ENCODE assay signal across 23 mouse cellular contexts in genomic region chr19:44370231-44370630, GRCm38 (mm10). TPM values are rescaled to one million over a fixed set of nuclear protein-coding genes. Genes with fewer than 3 reads are reported as not detected.
DNase-seq lines count a peak whose midpoint lies in the region; ATAC-seq and TF ChIP-seq lines count a peak whose summit lies in the region.
"Had no signal": no experiment of that assay in that cellular context is flagged by ENCODE, and none has a peak within 500 bp of the region (broad histone marks: within the 10 kb centered on the region; RNA-seq: fewer than 3 reads in every experiment).

No protein-coding gene starts in this region.

- H3K36me3 ChIP-seq in midbrain, embryonic 11.5 days (ENCODE audit: control insufficient read depth, insufficient read depth, low read length) = no peaks in the 10 kb centered on the region
- no peaks in the 10 kb centered on the region for H3K36me3 ChIP-seq in midbrain, postnatal 0 days (ENCODE audit: insufficient read depth, low read length)
- no peaks in the 10 kb centered on the region for H3K36me3 ChIP-seq in hindbrain, embryonic 11.5 days (ENCODE audit: control insufficient read depth, insufficient read depth, low read length)
- H3K36me3 ChIP-seq: embryonic facial prominence, embryonic 13.5 days; embryonic facial prominence, embryonic 15.5 days; forebrain, embryonic 10.5 days; forebrain, embryonic 15.5 days had no signal

- H3K4me2 ChIP-seq in midbrain, embryonic 11.5 days = no peak overlapping the region
- no peak overlapping the region for H3K4me2 ChIP-seq in midbrain, postnatal 0 days (ENCODE audit: low read depth, low read length, poor library complexity, severe bottlenecking)
- H3K4me2 ChIP-seq in hindbrain, embryonic 11.5 days (replicated peaks; ENCODE audit: low read depth, low read length) = no peak overlapping the region
- H3K4me2 ChIP-seq: embryonic facial prominence, embryonic 13.5 days; embryonic facial prominence, embryonic 15.5 days; forebrain, embryonic 13.5 days; forebrain, embryonic 15.5 days had no signal

- H3K9ac ChIP-seq in midbrain, embryonic 11.5 days (ENCODE audit: low read length) = no peak overlapping the region
- no peak overlapping the region for H3K9ac ChIP-seq in midbrain, postnatal 0 days (replicated peaks; ENCODE audit: low read length, poor library complexity, severe bottlenecking)
- H3K9ac ChIP-seq in hindbrain, embryonic 11.5 days (ENCODE audit: low read depth, low read length) = no peak overlapping the region
- H3K9ac ChIP-seq: embryonic facial prominence, embryonic 13.5 days; embryonic facial prominence, embryonic 15.5 days; forebrain, embryonic 13.5 days; forebrain, embryonic 15.5 days; forebrain, postnatal 0 days had no signal

- H3K27me3 ChIP-seq in midbrain, embryonic 11.5 days (ENCODE audit: control insufficient read depth, insufficient read depth, low read length) = no peaks in the 10 kb centered on the region
- no peaks in the 10 kb centered on the region for H3K27me3 ChIP-seq in midbrain, postnatal 0 days (ENCODE audit: insufficient read depth, low read length)
- no peaks in the 10 kb centered on the region for H3K27me3 ChIP-seq in hindbrain, embryonic 11.5 days (ENCODE audit: control insufficient read depth, insufficient read depth, low read length)
- H3K27me3 ChIP-seq: embryonic facial prominence, embryonic 13.5 days; forebrain, embryonic 13.5 days; forebrain, embryonic 15.5 days had no signal

- no peaks in the 10 kb centered on the region for H3K9me3 ChIP-seq in midbrain, embryonic 11.5 days (ENCODE audit: control insufficient read depth, low read length)
- no peaks in the 10 kb centered on the region for H3K9me3 ChIP-seq in midbrain, postnatal 0 days (ENCODE audit: low read length)
- no peaks in the 10 kb centered on the region for H3K9me3 ChIP-seq in hindbrain, embryonic 11.5 days (ENCODE audit: control insufficient read depth, low read length)
- H3K9me3 ChIP-seq: embryonic facial prominence, embryonic 13.5 days; embryonic facial prominence, embryonic 15.5 days; forebrain, embryonic 10.5 days; forebrain, embryonic 13.5 days; forebrain, embryonic 15.5 days had no signal

- H3K4me1 ChIP-seq in midbrain, embryonic 11.5 days (ENCODE audit: control insufficient read depth, insufficient read depth, low read length) = no peaks in the 10 kb centered on the region
- H3K4me1 ChIP-seq in midbrain, postnatal 0 days (ENCODE audit: insufficient read depth, low read length) = no peaks in the 10 kb centered on the region
- H3K4me1 ChIP-seq in hindbrain, embryonic 11.5 days (replicated peaks; ENCODE audit: control insufficient read depth, insufficient read depth, low read length) = no peaks in the 10 kb centered on the region
- H3K4me1 ChIP-seq: embryonic facial prominence, embryonic 15.5 days; forebrain, embryonic 15.5 days had no signal

- WGBS in midbrain, embryonic 11.5 days = 76% methylated on average over 5 of the region's 5 CpGs
- 70% methylated on average over 5 of the region's 5 CpGs for WGBS in midbrain, postnatal 0 days
- 79% methylated on average over 5 of the region's 5 CpGs for WGBS in hindbrain, embryonic 11.5 days

- no peak overlapping the region for H3K27ac ChIP-seq in midbrain, embryonic 11.5 days (ENCODE audit: low read depth, low read length)
- no peak overlapping the region for H3K27ac ChIP-seq in midbrain, postnatal 0 days (ENCODE audit: low read depth, low read length)
- H3K27ac ChIP-seq in hindbrain, embryonic 11.5 days (ENCODE audit: low read depth, low read length) = no peak overlapping the region
- H3K27ac ChIP-seq: embryonic facial prominence, embryonic 13.5 days; embryonic facial prominence, embryonic 15.5 days; forebrain, embryonic 10.5 days; forebrain, embryonic 13.5 days; forebrain, embryonic 15.5 days had no signal

- peak; percentile 66 for DNase-seq in midbrain, embryonic 11.5 days (ENCODE audit: low spot score, missing footprints)
- no peak for DNase-seq in midbrain, postnatal 0 days (ENCODE audit: low spot score)
- DNase-seq in hindbrain, embryonic 11.5 days (ENCODE audit: low spot score) = no peak
- DNase-seq in urinary bladder, adult 2 months (ENCODE audit: low spot score) = no peak
- DNase-seq: adrenal gland, adult 2 months; adrenal gland, postnatal 10 days; adrenal gland, postnatal 25 days; cerebellum, adult 11 months; cerebellum, adult 18-20 months; cerebellum, adult 8-10 months; cerebellum, adult 9-11 months; cerebellum, postnatal 14 days; cerebellum, postnatal 36 days; embryo, embryonic 11 days; forebrain, postnatal 0 days had no signal

- H3K4me3 ChIP-seq in midbrain, embryonic 11.5 days (ENCODE audit: low read depth, low read length) = no peak overlapping the region
- H3K4me3 ChIP-seq in midbrain, postnatal 0 days (ENCODE audit: low read depth, low read length) = no peak overlapping the region
- no peak overlapping the region for H3K4me3 ChIP-seq in hindbrain, embryonic 11.5 days (ENCODE audit: low read depth, low read length)
- H3K4me3 ChIP-seq: embryonic facial prominence, embryonic 13.5 days; embryonic facial prominence, embryonic 15.5 days; erythroblast, embryonic 14.5 days; forebrain, embryonic 10.5 days; forebrain, embryonic 13.5 days; forebrain, embryonic 15.5 days had no signal

- no peak for TF ChIP-seq CTCF in midbrain, postnatal 0 days (IDR thresholded peaks at IDR 0.05)

- ATAC-seq in midbrain, embryonic 11.5 days (ENCODE audit: low FRiP score) = no peak
- ATAC-seq in midbrain, postnatal 0 days (ENCODE audit: low FRiP score) = no peak
- ATAC-seq in megakaryocyte, adult 5-6 weeks (ENCODE audit: poor library complexity, severe bottlenecking) = peak; percentile 52
- ATAC-seq in hindbrain, embryonic 11.5 days (ENCODE audit: low FRiP score) = no peak
- ATAC-seq: forebrain, embryonic 13.5 days; forebrain, embryonic 15.5 days; forebrain, postnatal 0 days had no signal

RNA-seq across cellular contexts. Expression of gene Scd4, which starts 37.3 kb away (rescaled TPM):
- 0.06 TPM in 1 of 2 replicates, not detected in the other for polyA plus RNA-seq in midbrain, embryonic 11.5 days (2014; fragmentation: Nextera tagmentation; extraction: Ambion mirVana)
- total RNA-seq in midbrain, postnatal 0 days (2014; rRNA removed) = 0.33 and 0.44 TPM in 2 replicates
- 0.17 TPM in 1 of 2 replicates, not detected in the other for polyA plus RNA-seq in midbrain, postnatal 0 days (2015; fragmentation: Nextera tagmentation; extraction: Ambion mirVana)
- total RNA-seq in megakaryocyte, adult 5-6 weeks (2015) = 0.40 TPM in 1 of 2 replicates, not detected in the other
- 0.12 TPM in 1 of 2 replicates, not detected in the other for total RNA-seq in megakaryocyte, adult 5-6 weeks (2017)
- 0.06 TPM in 1 of 2 replicates, not detected in the other for polyA plus RNA-seq in hindbrain, embryonic 11.5 days (2014; fragmentation: Nextera tagmentation; extraction: Ambion mirVana)
- 0.87 and 1.0 TPM in 2 replicates for polyA plus RNA-seq in urinary bladder, adult 2 months (2012; rRNA removed)
- polyA plus RNA-seq: embryonic facial prominence, embryonic 11.5 days; erythroblast, embryonic 14.5 days had no signal

RNA-seq across cellular contexts. Expression of gene Scd1, which starts 37.4 kb away (rescaled TPM):
- 16.0 and 17.4 TPM in 2 replicates for polyA plus RNA-seq in midbrain, embryonic 11.5 days (2014; fragmentation: Nextera tagmentation; extraction: Ambion mirVana)
- total RNA-seq in midbrain, postnatal 0 days (2014; rRNA removed) = 38.5 and 42.3 TPM in 2 replicates
- polyA plus RNA-seq in midbrain, postnatal 0 days (2015; fragmentation: Nextera tagmentation; extraction: Ambion mirVana) = 7.1 and 7.5 TPM in 2 replicates
- 0.54 and 0.64 TPM in 2 replicates for total RNA-seq in megakaryocyte, adult 5-6 weeks (2015)
- total RNA-seq in megakaryocyte, adult 5-6 weeks (2017) = 0.18 and 0.98 TPM in 2 replicates
- 11.2 and 11.8 TPM in 2 replicates for polyA plus RNA-seq in hindbrain, embryonic 11.5 days (2014; fragmentation: Nextera tagmentation; extraction: Ambion mirVana)
- 190 and 197 TPM in 2 replicates for polyA plus RNA-seq in urinary bladder, adult 2 months (2012; rRNA removed)

Comparison
In these comparisons a context has a peak if more than half of its experiments do, and no peak if none do; other contexts are left out.
1. RNA of gene Scd1, which starts 37.4 kb away (polyA plus RNA-seq): 190 to 197 TPM in urinary bladder, adult 2 months; 16.0 to 17.4 TPM in midbrain, embryonic 11.5 days, 11.2 to 11.8 TPM in hindbrain, embryonic 11.5 days and 7.1 to 7.5 TPM in midbrain, postnatal 0 days; every median in the first group is over 10 times any median in the second.